Mouse (Mus musculus) myocyte (in vitro differentiated cells): ENCODE results near the gene Igtp.

ENCODE experiments used
- MAX ChIP-seq: IDR thresholded peaks from one replicate; pipeline ENCODE4 v1.6.1; 2011; ENCODE audit warnings: low read depth, mild to moderate bottlenecking, control low read depth
- POLR2A ChIP-seq: IDR thresholded peaks from one replicate; pipeline ENCODE4 v1.6.1; 2011; ENCODE audit warnings: low read depth, mild to moderate bottlenecking, control low read depth, moderate library complexity; ENCODE audit not compliant: insufficient read length
- POLR2AphosphoS2 ChIP-seq: IDR thresholded peaks from one replicate; pipeline ENCODE4 v1.6.1; 2011; ENCODE audit warnings: low read depth, control low read depth; ENCODE audit not compliant: insufficient read length
- REST ChIP-seq: IDR thresholded peaks from one replicate; pipeline ENCODE4 v1.6.1; 2011; ENCODE audit warnings: mild to moderate bottlenecking, control low read depth, moderate library complexity; ENCODE audit not compliant: insufficient read depth, insufficient read length

- TF ChIP-seq MAX = no peak
- TF ChIP-seq REST = no peak
- TF ChIP-seq POLR2A = no peak
- no peak for TF ChIP-seq POLR2AphosphoS2
These were observed 15.2 kb downstream of the Igtp start for GRCm38 (mm10) chr11:58214391-58215048.
